Mouse (Mus musculus): ENCODE measurements around the gene Mrm2. TPM values are rescaled to one million over a fixed set of nuclear protein-coding genes. Genes with fewer than 3 reads are reported as not detected.

The Mrm2 gene
- total and polyA plus RNA-seq, 3 experiments: 11.2 to 14.6 (median 13.6) TPM

- Histone ChIP-seq H3K4me3 (replicated peaks in 1 of 3; ENCODE audit: low read depth in 2 of 3, low read length in 2 of 3, poor library complexity in 1 of 3) (no peak overlapping the region), H3K9ac (ENCODE audit: insufficient read depth, low read depth) (no peak overlapping the region), H3K27me3 (replicated peaks) (no peaks in the 10 kb centered on the region), H3K9me3 (replicated peaks; ENCODE audit: low read length) (peaks cover 6% of the 10 kb centered on the region), H3K4me2 (ENCODE audit: insufficient read depth, low read depth, poor library complexity, severe bottlenecking) (no peak overlapping the region), H3K36me3 (replicated peaks in 1 of 2; ENCODE audit: control insufficient read depth in 1 of 2, insufficient read depth in 1 of 2, low read length in 1 of 2) (peaks cover 0 to 21% of the 10 kb centered on the region in 2 experiments), H3K27ac (ENCODE audit: insufficient read depth, low read depth) (no peak overlapping the region), H3K4me1 (ENCODE audit: control insufficient read depth in 1 of 2, insufficient read depth in 2 of 2) (peaks cover 6 to 76% of the 10 kb centered on the region in 2 experiments), H3K79me2 (replicated peaks; ENCODE audit: control insufficient read depth, extremely low read depth, insufficient read depth, poor library complexity, severe bottlenecking) (peaks cover 4% of the 10 kb centered on the region)
- dilution Hi-C loops (cut with MboI; ENCODE audit: extremely low pct_ligation_motif_present, extremely low pct_unique_long_range_greater_than_20kb, low sequenced_read_pairs) (no loop called here), in situ Hi-C loops (cut with MboI; ENCODE audit: low pct_ligation_motif_present, low pct_unique_long_range_greater_than_20kb, low sequenced_read_pairs) (no loop called here)
- DNase-seq (ENCODE audit: extremely low read depth): no peak
- TF ChIP-seq USF1 (IDR thresholded peaks at IDR 0.05; ENCODE audit: low read depth, low read length) (no peak), RCOR1 (conservative IDR thresholded peaks at IDR 0.05; ENCODE audit: low read depth, low read length) (no peak), ZKSCAN1 (IDR thresholded peaks at IDR 0.05; ENCODE audit: borderline replicate concordance, low read depth, low read length) (no peak), SMC3 (IDR thresholded peaks at IDR 0.05; ENCODE audit: low read depth, low read length) (no peak), RAD21 (IDR thresholded peaks at IDR 0.05; ENCODE audit: low read depth, low read length) (no peak), MAFK (IDR thresholded peaks at IDR 0.05; ENCODE audit: insufficient replicate concordance, low read length) (no peak), MEF2A (IDR thresholded peaks at IDR 0.05; ENCODE audit: borderline replicate concordance, low read depth, low read length) (no peak)
Measured at GRCm38 (mm10) chr5:140378121-140378853, 46.6 kb upstream of the Mrm2 start.

- H3K79me2 ChIP-seq (replicated peaks; ENCODE audit: control insufficient read depth, extremely low read depth, insufficient read depth, poor library complexity, severe bottlenecking): peaks cover 6% of the 10 kb centered on the region; the same call in 1 of the 2 replicates
- H3K9ac ChIP-seq (ENCODE audit: insufficient read depth, low read depth): no peak overlapping the region
- dilution Hi-C loops (cut with MboI; ENCODE audit: extremely low pct_ligation_motif_present, extremely low pct_unique_long_range_greater_than_20kb, low sequenced_read_pairs) (no loop called here), in situ Hi-C loops (cut with MboI; ENCODE audit: low pct_ligation_motif_present, low pct_unique_long_range_greater_than_20kb, low sequenced_read_pairs) (no loop called here)
- H3K27ac ChIP-seq (ENCODE audit: insufficient read depth, low read depth): no peak overlapping the region
- no peak overlapping the region for H3K4me2 ChIP-seq (ENCODE audit: insufficient read depth, low read depth, poor library complexity, severe bottlenecking)
- TF ChIP-seq ELF1 (IDR thresholded peaks at IDR 0.05; ENCODE audit: low read depth, low read length) (no peak), ZNF384 (IDR thresholded peaks at IDR 0.05; ENCODE audit: low read depth, low read length) (no peak), CHD2 (IDR thresholded peaks at IDR 0.05; ENCODE audit: low read length) (no peak), MAFK (IDR thresholded peaks at IDR 0.05; ENCODE audit: insufficient replicate concordance, low read length) (no peak), JUND (conservative IDR thresholded peaks at IDR 0.05; ENCODE audit: low read depth, low read length) (no peak), CHD1 (IDR thresholded peaks at IDR 0.05; ENCODE audit: low read depth, low read length) (no peak), ZC3H11A (IDR thresholded peaks at IDR 0.05; ENCODE audit: low read depth, low read length) (no peak), MXI1 (IDR thresholded peaks at IDR 0.05; ENCODE audit: low read depth, low read length) (no peak), ETS1 (conservative IDR thresholded peaks at IDR 0.05; ENCODE audit: low read depth, low read length) (no peak), UBTF (IDR thresholded peaks at IDR 0.05; ENCODE audit: low read depth, low read length) (no peak), MYC (IDR thresholded peaks at IDR 0.05; ENCODE audit: low read depth, low read length) (no peak), CTCF (conservative IDR thresholded peaks at IDR 0.05 in 1 of 2, IDR thresholded peaks at IDR 0.05 in 1 of 2; ENCODE audit: low read depth in 2 of 2, low read length in 2 of 2) (no peak), POLR2AphosphoS2 (IDR thresholded peaks at IDR 0.05; ENCODE audit: low read depth, low read length) (no peak), SMC3 (IDR thresholded peaks at IDR 0.05; ENCODE audit: low read depth, low read length) (no peak), EP300 (IDR thresholded peaks at IDR 0.05; ENCODE audit: low read length) (no peak), PAX5 (IDR thresholded peaks at IDR 0.05; ENCODE audit: low read length) (no peak), TCF12 (IDR thresholded peaks at IDR 0.05; ENCODE audit: low read depth, low read length) (no peak)
- no peaks in the 10 kb centered on the region for H3K27me3 ChIP-seq (replicated peaks)
- peaks cover 7 to 82% of the 10 kb centered on the region in 2 experiments for H3K4me1 ChIP-seq (ENCODE audit: control insufficient read depth in 1 of 2, insufficient read depth in 2 of 2)
- H3K36me3 ChIP-seq (replicated peaks in 1 of 2; ENCODE audit: control insufficient read depth in 1 of 2, insufficient read depth in 1 of 2, low read length in 1 of 2): peaks cover 0 to 26% of the 10 kb centered on the region in 2 experiments
- H3K4me3 ChIP-seq (replicated peaks in 1 of 3; ENCODE audit: low read depth in 2 of 3, low read length in 2 of 3, poor library complexity in 1 of 3): no peak overlapping the region
- DNase-seq (ENCODE audit: extremely low read depth): no peak
- no peaks in the 10 kb centered on the region for H3K9me3 ChIP-seq (replicated peaks; ENCODE audit: low read length)
Measured at GRCm38 (mm10) chr5:140375249-140375829, 43.6 kb upstream of the Mrm2 start.
